Mouse (Mus musculus): ENCODE data around the gene Rbbp5. TPM values are rescaled to one million over a fixed set of nuclear protein-coding genes. Genes with fewer than 3 reads are reported as not detected.
A peak's percentile ranks its signal among the peaks of the same experiment; 100 is the strongest.

Gene Rbbp5
- polyA plus RNA-seq, 1 experiment: not detected

GRCm38 (mm10) chr1:132541171-132541823, 64.1 kb downstream of the Rbbp5 start:
- TF ChIP-seq POLR2A (IDR thresholded peaks at IDR 0.05; ENCODE audit: insufficient read depth, low read depth, low read length) (no peak), CTCF (IDR thresholded peaks at IDR 0.05; ENCODE audit: insufficient read depth, low read depth, low read length) (no peak)
- H3K4me1 ChIP-seq (ENCODE audit: control insufficient read depth, insufficient read depth, low read length): peaks cover 18% of the 10 kb centered on the region
- WGBS: 37% methylated on average over 14 of the region's 14 CpGs

GRCm38 (mm10) chr1:132541824-132542599, 64.8 kb downstream of the Rbbp5 start:
- 22% methylated on average over 5 of the region's 5 CpGs for WGBS

More at GRCm38 (mm10) chr1:132541171-132541823, 64.1 kb downstream of the Rbbp5 start:
- H3K4me3 ChIP-seq (ENCODE audit: insufficient read depth, low read depth, low read length): peak overlapping the region; percentile 50; the same call in 1 of the 2 replicates
- H3K27ac ChIP-seq (ENCODE audit: insufficient read depth, low read depth, low read length): no peak overlapping the region

GRCm38 (mm10) chr1:132542762-132543306, 65.7 kb downstream of the Rbbp5 start, which contains the start of gene Cntn2:
Cntn2 (minus strand) TSS chr1:132543256.
- TF ChIP-seq POLR2A (IDR thresholded peaks at IDR 0.05; ENCODE audit: insufficient read depth, low read depth, low read length) (no peak; the same call in 1 of the 2 replicates), CTCF (IDR thresholded peaks at IDR 0.05; ENCODE audit: insufficient read depth, low read depth, low read length) (no peak)
- 1% methylated on average over 30 of the region's 30 CpGs for WGBS
- H3K4me3 ChIP-seq (ENCODE audit: insufficient read depth, low read depth, low read length): peak within 1 kb of the TSS; percentile 50
- H3K27ac ChIP-seq (ENCODE audit: insufficient read depth, low read depth, low read length): peak within 1 kb of the TSS; percentile 35
- H3K4me1 ChIP-seq (ENCODE audit: control insufficient read depth, insufficient read depth, low read length): peaks cover 18% of the 10 kb centered on the region

More at GRCm38 (mm10) chr1:132541824-132542599, 64.8 kb downstream of the Rbbp5 start:
- TF ChIP-seq POLR2A (IDR thresholded peaks at IDR 0.05; ENCODE audit: insufficient read depth, low read depth, low read length) (no peak), CTCF (IDR thresholded peaks at IDR 0.05; ENCODE audit: insufficient read depth, low read depth, low read length) (no peak)
- Histone ChIP-seq H3K27ac (ENCODE audit: insufficient read depth, low read depth, low read length) (no peak overlapping the region), H3K4me3 (ENCODE audit: insufficient read depth, low read depth, low read length) (peak overlapping the region; percentile 50), H3K4me1 (ENCODE audit: control insufficient read depth, insufficient read depth, low read length) (peaks cover 18% of the 10 kb centered on the region)

GRCm38 (mm10) chr1:132543789-132544188, 66.6 kb downstream of the Rbbp5 start:
- Histone ChIP-seq H3K4me1 (ENCODE audit: control insufficient read depth, insufficient read depth, low read length) (peaks cover 18% of the 10 kb centered on the region), H3K27ac (ENCODE audit: insufficient read depth, low read depth, low read length) (no peak overlapping the region), H3K4me3 (ENCODE audit: insufficient read depth, low read depth, low read length) (no peak overlapping the region)
- TF ChIP-seq POLR2A (IDR thresholded peaks at IDR 0.05; ENCODE audit: insufficient read depth, low read depth, low read length): no peak
- no peak for TF ChIP-seq CTCF (IDR thresholded peaks at IDR 0.05; ENCODE audit: insufficient read depth, low read depth, low read length)
- WGBS: 71% methylated on average over 8 of the region's 8 CpGs

Other genes starting within 250 kb of the Rbbp5 start
- gene Gm10188, start 247.6 kb upstream of the Rbbp5 start, polyA plus RNA-seq (2012; ENCODE audit: insufficient read depth, insufficient read length, low replicate concordance, missing spikeins): not detected in 2 replicates
- not detected in 2 replicates for gene Klhdc8a, start 178.7 kb upstream of the Rbbp5 start, polyA plus RNA-seq (2012; ENCODE audit: insufficient read depth, insufficient read length, low replicate concordance, missing spikeins)
- gene Nuak2, start 161.2 kb upstream of the Rbbp5 start, polyA plus RNA-seq (2012; ENCODE audit: insufficient read depth, insufficient read length, low replicate concordance, missing spikeins): not detected in 2 replicates
- not detected in 2 replicates for gene Tmcc2, start 86.1 kb upstream of the Rbbp5 start, polyA plus RNA-seq (2012; ENCODE audit: insufficient read depth, insufficient read length, low replicate concordance, missing spikeins)
- gene Dstyk, start 59.8 kb upstream of the Rbbp5 start, polyA plus RNA-seq (2012; ENCODE audit: insufficient read depth, insufficient read length, low replicate concordance, missing spikeins): not detected in 2 replicates
- gene Tmem81, start 28.9 kb downstream of the Rbbp5 start, polyA plus RNA-seq (2012; ENCODE audit: insufficient read depth, insufficient read length, low replicate concordance, missing spikeins): not detected in 2 replicates
- not detected in 2 replicates for gene Cntn2, start 65.9 kb downstream of the Rbbp5 start, polyA plus RNA-seq (2012; ENCODE audit: insufficient read depth, insufficient read length, low replicate concordance, missing spikeins)

Data from olfactory bulb, adult 2 months (tissue).